Mouse (Mus musculus): ENCODE results near the gene Fam161a.

The Fam161a gene

DNA sequence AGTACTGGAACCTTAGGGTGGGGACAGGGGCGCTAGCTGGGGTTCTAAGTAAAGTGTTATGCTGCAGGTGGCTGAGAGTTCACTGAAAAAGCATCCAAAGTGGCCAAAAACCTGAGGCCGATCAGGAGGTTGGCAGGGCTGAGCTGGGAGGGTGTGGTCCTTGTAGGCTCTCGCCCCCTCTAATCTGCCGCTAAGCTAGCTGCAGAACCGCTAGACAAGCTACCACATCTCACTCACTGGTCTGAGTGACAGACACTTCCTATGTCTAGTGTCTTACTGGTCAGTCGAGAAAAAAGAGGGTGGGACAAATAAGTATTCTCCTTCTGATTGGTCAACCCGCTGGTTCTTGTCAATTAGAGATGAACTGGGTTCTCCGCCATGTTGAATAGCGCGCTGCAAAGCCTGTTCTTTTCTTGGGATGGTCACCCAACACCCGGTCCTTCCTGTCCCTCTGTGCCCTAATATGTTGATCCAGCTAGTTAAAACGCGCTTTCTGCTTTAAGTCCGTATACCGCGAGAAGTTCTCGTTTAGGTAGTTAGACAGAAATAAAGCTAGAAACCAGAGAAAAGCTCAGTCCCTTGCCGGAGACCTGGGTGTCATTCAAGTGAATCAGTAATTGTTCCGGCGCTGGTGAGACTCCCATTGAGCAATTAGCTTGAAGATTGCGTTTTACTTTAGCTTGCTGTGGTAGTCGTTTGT is at the start of gene Fam161a:
TSS of gene Fam161a (plus strand) at position 51 of the 700 bp plus-strand sequence.
- peak in 1 of 2 experiments; percentile 47 for DNase-seq (ENCODE audit: low spot score in 2 of 2)

DNA sequence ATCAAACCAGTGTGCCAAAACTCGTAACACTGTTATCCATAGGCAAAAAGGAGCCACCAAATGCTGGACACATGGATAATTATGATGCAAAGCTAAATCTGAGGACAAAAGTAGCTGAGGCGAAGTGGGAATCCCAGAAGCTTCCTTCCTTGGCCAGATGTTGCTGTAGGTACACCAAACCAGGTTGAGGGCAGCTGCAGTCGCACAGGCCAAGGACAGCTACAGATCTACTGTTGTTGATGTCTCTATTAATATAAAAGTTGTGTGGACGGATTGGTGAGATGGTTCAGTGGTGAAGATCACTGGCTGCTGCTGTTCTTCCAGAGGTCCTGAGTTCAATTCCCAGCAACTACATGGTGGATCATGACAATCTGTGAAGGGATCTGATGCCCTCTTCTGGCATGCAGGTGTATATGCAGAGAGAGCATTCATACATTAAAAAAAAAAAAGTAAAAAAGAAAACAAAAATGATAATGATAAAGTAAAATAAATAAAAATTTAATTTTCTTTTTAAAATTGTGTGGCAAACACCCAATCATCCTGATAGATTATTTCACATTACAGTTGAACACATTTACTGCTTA is 49.4 kb upstream of the Fam161a start:
- DNase-seq (ENCODE audit: low spot score in 2 of 2): no peak

DNA sequence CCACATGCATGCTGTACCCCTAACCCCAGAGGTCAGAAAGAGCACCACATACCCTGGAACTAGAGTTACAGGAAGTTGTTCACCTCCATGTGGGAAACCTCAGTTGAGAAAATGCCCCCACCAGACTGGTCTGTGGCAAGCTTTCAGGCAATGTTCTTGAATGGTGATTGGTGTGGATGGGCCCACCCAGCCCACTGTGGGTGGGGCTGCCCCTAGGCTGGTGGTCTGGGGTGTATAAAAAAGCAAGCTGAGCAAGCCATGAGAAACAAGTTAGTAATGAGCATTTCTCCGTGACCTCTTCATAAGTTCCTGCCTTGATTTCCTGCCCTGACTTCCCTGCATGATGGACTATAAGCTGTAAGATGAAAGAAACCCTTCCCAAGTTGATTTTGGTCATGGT is 45.2 kb upstream of the Fam161a start:
- no peak for DNase-seq (ENCODE audit: low spot score in 2 of 2)

DNA sequence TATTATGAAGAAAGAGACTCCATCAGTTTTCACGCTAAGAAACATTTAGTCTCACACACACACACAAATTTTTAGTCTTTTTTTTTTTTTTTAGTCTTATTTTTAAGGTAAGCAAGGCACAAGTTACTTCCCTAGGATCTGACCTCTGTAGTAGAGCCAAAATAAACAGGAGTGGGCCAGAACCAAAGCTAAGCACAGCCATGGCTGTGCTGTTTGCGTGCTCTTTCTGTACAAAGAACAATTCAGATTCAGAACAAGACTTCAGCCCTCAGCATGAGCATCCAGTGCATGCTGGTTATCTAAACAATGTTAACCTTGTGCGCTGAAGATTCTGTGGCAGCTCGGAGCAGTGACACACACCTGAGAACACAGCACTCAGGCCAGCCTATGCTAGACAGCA is 42.9 kb upstream of the Fam161a start:
- no peak for DNase-seq (ENCODE audit: low spot score in 2 of 2)

DNA sequence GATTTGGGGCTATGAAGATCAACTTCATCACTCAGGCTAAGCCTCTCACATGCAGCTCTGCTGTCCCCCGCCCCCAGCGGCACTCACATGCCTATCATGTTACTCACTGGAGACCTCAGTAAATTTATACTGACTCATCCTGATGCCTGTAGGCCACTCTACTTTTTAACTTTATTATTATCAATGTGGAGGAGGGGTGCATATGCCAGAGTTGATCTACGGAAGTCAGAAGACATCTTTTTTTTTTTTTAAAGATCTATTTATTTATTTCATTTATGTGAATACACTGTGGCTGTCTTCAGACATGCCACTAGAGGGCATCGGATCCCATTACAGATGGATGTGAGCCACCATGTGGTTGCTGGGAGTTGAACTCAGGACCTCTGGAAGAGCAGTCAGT is 41.8 kb upstream of the Fam161a start:
- no peak for DNase-seq (ENCODE audit: low spot score in 2 of 2)

DNA sequence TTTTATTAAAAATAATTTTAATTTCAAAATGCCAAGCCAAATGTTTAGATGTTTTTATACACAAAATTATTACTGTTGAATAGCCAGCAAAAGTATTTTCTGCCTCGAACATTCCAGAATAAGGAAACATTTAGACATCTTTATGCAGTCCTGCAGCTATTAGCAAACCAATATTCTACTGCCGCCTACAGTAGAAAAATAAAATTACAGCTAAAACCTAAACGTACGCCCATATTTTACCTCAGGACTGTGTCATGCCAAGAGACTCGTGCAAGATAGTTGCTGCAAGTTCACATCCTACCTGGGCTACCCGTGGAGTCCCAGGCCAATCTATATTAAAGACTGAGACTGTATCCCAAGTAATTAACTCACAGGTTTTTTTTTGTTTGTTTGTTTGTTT is 37.8 kb upstream of the Fam161a start:
- DNase-seq (ENCODE audit: low spot score in 2 of 2): no peak

DNA sequence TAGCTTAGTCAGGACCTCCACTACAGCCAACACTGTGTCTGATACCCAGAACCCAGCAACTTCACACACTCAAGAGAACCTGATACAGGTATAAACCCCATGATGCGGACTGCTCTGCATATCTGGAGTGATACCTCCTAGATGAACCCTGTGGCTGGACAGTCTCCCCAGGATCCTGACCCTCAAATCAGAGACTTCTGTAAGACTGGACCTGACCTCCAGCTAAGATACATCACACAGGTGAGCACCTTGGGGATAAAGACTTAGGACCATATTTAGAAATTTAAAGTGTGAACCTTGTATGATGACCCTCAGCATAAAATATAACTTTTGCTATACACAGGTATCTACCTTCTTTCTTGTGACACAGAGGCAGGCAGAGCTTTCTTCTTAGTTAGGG is 36.8 kb upstream of the Fam161a start:
- no peak for DNase-seq (ENCODE audit: low spot score in 2 of 2)

DNA sequence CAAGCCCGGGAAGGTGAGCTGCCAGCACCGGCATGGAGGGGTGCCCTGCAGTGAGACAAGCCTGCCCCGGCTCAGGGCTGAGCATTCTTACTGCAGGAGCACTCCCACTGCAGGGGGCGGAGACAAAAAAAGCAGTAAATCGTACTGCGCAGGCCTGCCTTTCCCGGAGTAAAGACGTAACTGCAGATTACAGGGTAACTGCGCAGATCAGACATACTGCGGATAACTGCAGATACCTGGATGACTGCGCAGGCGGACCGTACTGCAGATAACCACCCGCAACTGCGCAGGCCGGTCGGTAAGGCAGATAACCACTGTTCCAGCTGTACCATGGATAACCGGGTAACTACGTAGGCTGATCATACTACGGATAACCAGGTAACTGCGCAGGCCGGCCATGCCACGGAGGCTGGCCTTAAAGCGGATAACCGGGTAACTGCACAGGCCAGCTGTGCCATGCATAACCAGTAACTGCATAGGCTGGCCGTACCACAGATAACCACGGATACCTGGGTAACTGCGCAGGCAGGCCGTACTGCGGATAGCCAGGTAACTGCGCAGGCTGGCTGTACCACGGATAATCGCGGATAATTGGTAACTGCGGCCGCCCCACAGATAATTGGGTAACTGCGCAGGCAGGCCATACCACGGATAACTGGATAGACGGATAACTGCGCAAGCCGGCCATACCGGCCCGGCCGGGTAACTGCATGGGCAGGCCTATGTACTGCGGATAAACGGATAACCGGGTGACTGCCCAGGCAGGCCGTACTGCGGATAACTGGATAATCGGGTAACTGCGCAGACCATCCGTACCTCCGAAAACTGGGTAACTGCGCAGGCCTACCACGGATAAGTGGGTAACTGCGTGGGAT is 35.3 kb upstream of the Fam161a start, which contains the start of gene Zrsr1:
TSS of gene Zrsr1 (plus strand) at position 171 of the 875 bp plus-strand sequence.
- DNase-seq (ENCODE audit: low spot score in 2 of 2): peak; percentile 36 to 62

DNA sequence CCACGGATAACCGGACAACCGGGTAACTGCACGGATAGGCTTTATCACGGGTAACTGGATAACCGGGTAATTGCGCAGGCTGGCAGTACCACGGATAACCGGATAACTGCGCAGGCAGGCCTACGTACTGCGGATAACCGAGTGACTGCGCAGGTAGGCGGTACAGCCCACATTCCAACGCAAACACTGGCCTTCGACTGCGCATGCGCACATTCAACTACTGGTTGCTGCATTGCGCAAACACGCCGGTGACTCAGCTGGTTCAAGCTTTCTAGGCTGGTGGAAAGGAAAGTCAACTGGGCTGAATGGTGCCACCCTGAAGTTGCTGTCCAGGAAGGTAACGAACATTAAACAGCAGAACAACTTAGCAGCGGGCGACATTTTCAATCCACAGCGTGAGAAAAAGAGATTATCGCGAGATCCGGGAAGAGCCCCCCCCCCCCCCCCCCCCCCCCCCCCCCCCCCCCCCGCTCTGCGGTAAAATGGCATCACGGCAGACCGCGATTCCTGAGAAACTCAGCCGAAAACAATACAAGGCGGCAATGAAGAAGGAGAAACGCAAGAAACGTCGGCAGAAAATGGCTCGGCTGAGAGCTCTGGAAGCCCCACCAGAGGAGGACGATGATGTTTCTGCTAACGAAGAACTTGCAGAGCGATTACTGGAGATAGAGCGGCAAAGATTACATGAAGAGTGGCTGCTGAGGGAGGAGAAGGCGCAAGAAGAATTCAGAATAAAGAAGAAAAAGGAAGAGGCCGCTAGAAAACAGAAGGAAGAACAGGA is 34.4 kb upstream of the Fam161a start:
- peak; percentile 73 to 78 for DNase-seq (ENCODE audit: low spot score in 2 of 2)

DNA sequence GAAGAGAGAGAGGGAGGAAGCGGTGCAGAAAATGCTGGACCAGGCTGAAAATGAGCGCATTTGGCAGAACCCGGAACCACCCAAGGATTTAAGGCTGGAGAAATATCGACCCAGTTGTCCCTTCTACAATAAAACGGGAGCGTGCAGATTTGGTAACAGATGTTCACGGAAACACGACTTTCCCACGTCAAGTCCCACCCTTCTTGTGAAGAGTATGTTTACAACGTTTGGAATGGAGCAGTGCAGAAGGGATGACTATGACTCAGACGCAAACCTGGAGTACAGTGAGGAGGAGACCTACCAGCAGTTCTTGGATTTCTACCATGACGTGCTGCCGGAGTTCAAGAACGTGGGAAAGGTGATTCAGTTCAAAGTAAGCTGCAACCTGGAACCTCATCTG is 33.7 kb upstream of the Fam161a start:
- peak in 1 of 2 experiments; percentile 47 for DNase-seq (ENCODE audit: low spot score in 2 of 2)

DNA sequence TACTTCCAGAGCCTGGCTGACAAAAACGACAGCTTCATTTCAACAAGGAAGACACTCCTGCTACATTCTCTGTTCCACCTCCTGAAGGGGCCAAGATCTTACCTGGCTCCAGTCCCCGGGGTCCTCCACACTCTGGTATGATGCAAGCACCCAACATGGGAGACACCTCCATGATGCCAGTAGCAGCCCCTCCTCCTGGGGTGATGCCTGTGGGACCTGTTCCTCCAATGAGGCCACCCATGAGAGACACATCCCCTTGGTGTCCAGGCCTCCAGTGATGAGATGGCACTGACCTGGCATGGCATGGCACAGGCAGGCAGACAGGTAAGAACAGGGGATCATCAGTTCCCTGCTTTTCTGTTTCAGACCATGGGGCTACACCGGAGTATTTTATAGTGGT is 29.1 kb upstream of the Fam161a start:
- no peak for DNase-seq (ENCODE audit: low spot score in 2 of 2)

DNA sequence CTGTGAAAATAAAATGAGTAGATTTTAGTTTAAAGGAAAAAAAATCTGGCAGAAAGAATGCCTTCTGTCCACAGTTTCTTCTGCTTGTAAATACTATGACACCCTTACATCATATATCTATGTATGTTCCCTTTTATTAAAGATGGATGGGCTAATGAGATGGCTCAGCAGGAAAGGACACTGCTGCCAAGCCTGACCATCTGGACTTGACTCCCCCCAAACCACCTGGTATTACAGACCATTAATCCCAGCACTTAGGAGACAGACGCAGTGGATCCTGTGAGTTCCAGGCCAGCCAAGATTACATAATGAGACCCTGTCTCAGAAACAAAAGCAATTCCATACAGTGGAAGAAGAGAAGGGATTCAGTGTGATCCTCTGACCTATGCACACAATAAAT is 28.6 kb upstream of the Fam161a start:
- no peak for DNase-seq (ENCODE audit: low spot score in 2 of 2)

DNA sequence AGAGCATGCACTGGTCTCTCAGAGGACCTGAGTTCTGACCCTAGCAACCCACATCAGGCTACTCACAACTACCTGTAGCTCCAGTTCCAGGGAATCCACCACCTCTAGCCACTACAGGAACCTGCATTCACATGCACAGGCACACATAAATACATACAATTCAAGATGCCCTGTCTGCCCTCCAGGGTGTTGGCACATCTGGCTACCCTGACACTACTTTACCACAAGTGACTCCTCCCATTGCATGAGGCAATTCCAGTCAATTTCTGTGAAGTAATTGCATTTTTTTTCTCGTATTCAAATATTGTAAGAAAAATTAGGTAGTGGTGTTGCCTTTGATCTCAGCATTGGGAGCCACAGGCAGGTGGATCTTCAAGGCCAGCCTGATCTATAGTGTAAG is 28.1 kb upstream of the Fam161a start:
- DNase-seq (ENCODE audit: low spot score in 2 of 2): no peak

DNA sequence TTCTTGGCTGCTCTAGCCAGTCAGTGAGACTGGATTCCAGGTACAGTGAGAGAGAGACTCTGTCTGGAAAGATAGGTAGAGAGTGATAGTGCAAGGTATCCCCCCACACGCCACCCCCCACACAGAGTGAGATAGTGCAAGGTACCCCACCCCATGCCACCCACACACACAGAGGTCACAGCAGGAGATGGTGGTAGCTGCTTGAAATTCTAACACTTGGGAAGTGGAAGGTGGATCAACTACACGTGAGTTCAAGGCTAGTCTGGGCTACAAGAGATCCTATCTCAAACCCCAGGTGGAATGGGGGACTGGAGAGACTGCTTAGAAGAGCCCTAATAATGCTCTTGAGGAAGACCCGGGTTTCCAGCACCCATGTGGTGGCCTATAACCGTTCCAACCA is 26.3 kb upstream of the Fam161a start:
- no peak for DNase-seq (ENCODE audit: low spot score in 2 of 2)

DNA sequence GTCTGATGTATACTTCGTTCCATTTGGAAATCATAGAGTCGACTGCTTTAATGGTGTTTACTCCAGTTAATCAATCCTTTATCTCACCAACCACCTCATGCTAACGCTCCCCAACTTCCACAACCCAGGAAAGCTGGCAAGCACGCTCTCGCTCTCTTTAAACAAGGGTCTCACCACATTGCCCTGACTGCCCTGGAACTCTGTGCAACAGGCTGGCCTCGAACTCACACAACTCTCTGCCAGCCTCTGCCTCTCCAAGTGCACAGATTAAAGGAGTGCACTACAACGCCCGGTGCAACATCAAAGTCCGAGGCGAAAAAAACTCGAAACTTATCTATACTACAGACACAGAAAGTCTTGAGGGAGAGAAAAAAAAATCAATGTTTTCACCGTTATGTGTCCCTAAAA is 25.8 kb upstream of the Fam161a start:
- DNase-seq (ENCODE audit: low spot score in 2 of 2): no peak

DNA sequence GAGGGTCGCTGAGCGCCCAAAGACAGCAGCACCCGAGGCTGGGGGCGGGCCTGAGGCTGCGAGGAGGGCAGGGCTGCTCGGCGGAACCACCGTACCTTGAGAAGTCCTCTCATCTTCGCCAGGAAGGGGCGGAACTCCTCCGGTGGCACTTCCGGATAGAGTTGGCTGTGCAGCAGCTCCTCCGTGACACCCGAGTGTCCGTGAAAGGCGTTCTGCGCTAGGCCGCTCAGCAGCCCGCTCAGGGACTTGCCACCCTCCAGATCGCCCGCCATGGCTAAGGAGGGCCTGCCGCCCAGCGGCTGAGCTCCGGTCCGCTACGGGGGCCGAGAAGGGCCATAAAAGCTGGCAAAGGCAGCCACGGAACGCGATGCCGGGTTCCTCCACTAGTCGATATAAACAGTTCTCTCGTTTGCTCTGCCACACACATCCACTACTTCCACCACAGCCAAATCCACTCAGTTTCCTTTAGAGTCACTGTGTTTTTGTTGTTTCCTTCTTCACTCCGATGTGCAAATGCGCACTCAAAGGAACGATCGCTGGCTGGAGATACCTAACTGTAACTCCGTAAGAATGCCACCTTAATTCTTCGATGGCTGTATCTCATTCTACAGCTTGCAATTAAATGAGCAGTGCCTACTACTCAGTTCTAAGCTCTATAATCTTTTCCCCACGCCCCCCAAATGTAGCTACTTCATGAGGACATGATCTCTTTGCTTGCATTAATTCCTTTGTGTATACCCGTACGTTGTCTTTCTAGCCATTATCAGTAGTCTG is 25.2 kb upstream of the Fam161a start, which contains the start of the genes Gm28048 and Commd1:
TSS of gene Gm28048 (minus strand) at position 107 of the 774 bp plus-strand sequence.
TSS of gene Commd1 (minus strand) at position 399 of the 774 bp plus-strand sequence.
- peak; percentile 95 to 98 for DNase-seq (ENCODE audit: low spot score in 2 of 2)

DNA sequence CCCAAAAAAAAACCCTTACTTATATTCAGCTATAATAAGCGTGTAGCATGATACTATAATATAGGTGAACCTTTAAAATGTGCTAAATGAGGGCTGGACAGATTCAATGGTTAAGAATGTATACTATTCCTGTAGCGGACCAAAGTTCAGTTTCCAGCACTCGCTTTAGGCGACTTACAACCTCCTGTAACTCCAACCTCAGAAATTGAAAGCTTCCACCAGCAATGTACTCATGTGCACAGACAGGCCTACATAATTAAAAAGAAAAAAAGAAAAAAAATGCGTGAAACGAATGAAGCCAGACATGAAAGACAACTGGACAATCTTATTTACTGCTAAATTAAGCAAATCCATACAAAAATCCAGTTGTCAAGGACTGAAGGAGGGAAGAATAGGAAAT is 24.5 kb upstream of the Fam161a start:
- no peak for DNase-seq (ENCODE audit: low spot score in 2 of 2)

DNA sequence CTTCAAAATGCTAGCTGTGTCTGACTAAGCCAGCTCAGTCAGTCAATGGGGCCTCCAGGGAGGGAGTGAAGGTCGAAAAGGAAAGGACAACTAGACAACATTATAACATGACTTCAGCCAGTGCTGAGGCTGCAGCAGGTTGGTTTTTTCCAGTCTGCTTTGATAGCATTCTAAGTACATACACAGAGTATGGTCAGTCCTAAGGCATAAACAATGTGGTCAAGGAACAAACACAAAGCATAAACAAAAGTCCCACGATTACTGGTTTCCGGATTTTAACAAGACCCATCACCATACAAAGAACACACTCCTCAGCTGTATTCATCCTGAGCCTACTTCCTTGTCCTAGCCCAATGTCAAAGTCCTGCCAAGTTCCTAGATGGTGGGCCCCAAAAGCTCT is 21.8 kb upstream of the Fam161a start:
- no peak for DNase-seq (ENCODE audit: low spot score in 2 of 2)

DNA sequence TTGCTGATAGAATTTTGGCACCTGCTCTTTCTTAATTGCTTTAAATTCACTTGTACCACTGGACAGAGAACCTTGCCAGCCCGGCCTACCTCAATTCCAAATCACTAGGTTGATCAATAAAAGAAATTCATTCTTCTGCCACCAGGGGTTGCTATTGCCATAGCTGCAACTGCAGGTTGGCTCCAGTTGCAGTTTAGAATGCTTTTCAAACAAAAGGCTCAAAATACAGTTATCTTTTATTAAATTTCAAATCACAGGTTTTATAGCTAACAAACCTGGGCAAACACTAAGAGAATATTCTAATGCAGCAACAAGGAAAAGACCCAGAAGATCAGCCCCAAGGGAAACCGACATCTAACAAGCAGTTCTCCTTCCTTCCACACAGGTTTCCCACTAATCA is 20.0 kb upstream of the Fam161a start:
- no peak for DNase-seq (ENCODE audit: low spot score in 2 of 2)

DNA sequence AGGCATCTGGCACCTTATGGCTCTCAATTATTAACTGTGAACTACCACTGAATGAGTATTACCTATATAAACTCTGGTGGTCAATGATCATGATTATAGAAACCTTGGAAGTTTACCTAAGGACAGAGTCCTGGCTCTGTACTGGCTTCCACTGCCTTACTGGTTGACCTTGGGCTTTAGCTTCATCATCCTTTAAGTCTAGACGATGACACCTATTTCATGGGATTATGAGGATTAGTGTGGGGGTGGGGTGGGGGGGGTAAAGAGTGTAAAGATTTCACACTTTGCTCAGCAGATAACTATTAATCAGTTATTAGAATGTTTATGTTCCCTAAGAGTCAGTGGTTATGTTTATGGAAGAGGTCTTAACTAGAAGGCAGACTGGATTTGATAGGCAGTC is 17.5 kb upstream of the Fam161a start:
- no peak for DNase-seq (ENCODE audit: low spot score in 2 of 2)

Data from urinary bladder, postnatal 4 days (tissue).